In genomic region chr8:110074496-110074895, GRCm38 (mm10) we compare ENCODE assay signal across 28 mouse cellular contexts. TPM values are rescaled to one million over a fixed set of nuclear protein-coding genes. Genes with fewer than 3 reads are reported as not detected.
"Had no signal": no experiment of that assay in that cellular context is flagged by ENCODE, and none has a peak within 500 bp of the region (broad histone marks: within the 10 kb centered on the region; RNA-seq: fewer than 3 reads in every experiment).

No protein-coding gene starts in this region.

- H3K27ac ChIP-seq: midbrain, embryonic 10.5 days; midbrain, embryonic 12.5 days; neural tube, embryonic 13.5 days; neural tube, embryonic 15.5 days; stomach, embryonic 15.5 days; stomach, postnatal 0 days had no signal

- H3K36me3 ChIP-seq: midbrain, embryonic 10.5 days; midbrain, embryonic 12.5 days; neural tube, embryonic 13.5 days; neural tube, embryonic 15.5 days; stomach, embryonic 15.5 days had no signal

- ATAC-seq: midbrain, embryonic 16.5 days had no signal

- H3K9ac ChIP-seq: lung, embryonic 14.5 days; midbrain, embryonic 12.5 days; neural tube, embryonic 13.5 days; neural tube, embryonic 15.5 days; stomach, embryonic 15.5 days had no signal

- H3K9me3 ChIP-seq: midbrain, embryonic 10.5 days; midbrain, embryonic 12.5 days; neural tube, embryonic 13.5 days; neural tube, embryonic 15.5 days; stomach, embryonic 15.5 days had no signal

- H3K27me3 ChIP-seq: midbrain, embryonic 12.5 days; stomach, embryonic 15.5 days had no signal

- DNase-seq: lung, adult 18-20 months; lung, embryonic 14.5 days; lung, postnatal 10 days; lung, postnatal 4 days; midbrain, embryonic 14.5 days; retina, postnatal 1 day; right cerebral cortex, adult 18-20 months; right cerebral cortex, postnatal 25 days; right cerebral cortex, postnatal 4 days; spleen, adult 18-20 months; thymus, adult 2 months; thymus, postnatal 25 days; thymus, postnatal 4 days had no signal

- H3K4me2 ChIP-seq: lung, embryonic 14.5 days; midbrain, embryonic 12.5 days; neural tube, embryonic 13.5 days; neural tube, embryonic 15.5 days; stomach, embryonic 15.5 days had no signal

- H3K4me3 ChIP-seq: midbrain, embryonic 10.5 days; midbrain, embryonic 12.5 days; myocyte; neural tube, embryonic 13.5 days; neural tube, embryonic 15.5 days; stomach, embryonic 15.5 days had no signal

RNA-seq across cellular contexts. Expression of gene Zfp612, which starts 5.0 kb away (rescaled TPM):
- total RNA-seq: megakaryocyte, adult 5-6 weeks; megakaryocyte-erythroid progenitor cell, adult 5-6 weeks had no signal
- polyA plus RNA-seq: myocyte had no signal

RNA-seq across cellular contexts. Expression of gene Gm21964, which starts 26.5 kb away (rescaled TPM):
- total RNA-seq: megakaryocyte, adult 5-6 weeks; megakaryocyte-erythroid progenitor cell, adult 5-6 weeks had no signal
- polyA plus RNA-seq: lung, embryonic 14.5 days; lung, embryonic 16.5 days; midbrain, embryonic 10.5 days; midbrain, embryonic 12.5 days; midbrain, embryonic 14.5 days; midbrain, embryonic 16.5 days; myocyte; neural tube, embryonic 11.5 days; neural tube, embryonic 13.5 days; neural tube, embryonic 15.5 days; small intestine, adult 2 months; stomach, embryonic 15.5 days; stomach, postnatal 0 days; urinary bladder, adult 2 months had no signal

RNA-seq across cellular contexts. Expression of gene Gm17720, which starts 28.1 kb away (rescaled TPM):
- total RNA-seq: megakaryocyte, adult 5-6 weeks; megakaryocyte-erythroid progenitor cell, adult 5-6 weeks had no signal
- polyA plus RNA-seq: lung, embryonic 14.5 days; lung, embryonic 16.5 days; midbrain, embryonic 10.5 days; midbrain, embryonic 12.5 days; midbrain, embryonic 14.5 days; midbrain, embryonic 16.5 days; myocyte; neural tube, embryonic 11.5 days; neural tube, embryonic 13.5 days; neural tube, embryonic 15.5 days; small intestine, adult 2 months; stomach, embryonic 15.5 days; stomach, postnatal 0 days; testis, adult 2 months; thymus, adult 2 months; urinary bladder, adult 2 months had no signal

RNA-seq across cellular contexts. Expression of gene Chst4, which starts 35.0 kb away (rescaled TPM):
- total RNA-seq: megakaryocyte, adult 5-6 weeks; megakaryocyte-erythroid progenitor cell, adult 5-6 weeks had no signal
- polyA plus RNA-seq: lung, embryonic 14.5 days; midbrain, embryonic 12.5 days; midbrain, embryonic 14.5 days; midbrain, embryonic 16.5 days; myocyte; neural tube, embryonic 11.5 days; neural tube, embryonic 13.5 days; neural tube, embryonic 15.5 days had no signal
